ENCODE assay signal across 18 mouse cellular contexts in the genomic region with DNA sequence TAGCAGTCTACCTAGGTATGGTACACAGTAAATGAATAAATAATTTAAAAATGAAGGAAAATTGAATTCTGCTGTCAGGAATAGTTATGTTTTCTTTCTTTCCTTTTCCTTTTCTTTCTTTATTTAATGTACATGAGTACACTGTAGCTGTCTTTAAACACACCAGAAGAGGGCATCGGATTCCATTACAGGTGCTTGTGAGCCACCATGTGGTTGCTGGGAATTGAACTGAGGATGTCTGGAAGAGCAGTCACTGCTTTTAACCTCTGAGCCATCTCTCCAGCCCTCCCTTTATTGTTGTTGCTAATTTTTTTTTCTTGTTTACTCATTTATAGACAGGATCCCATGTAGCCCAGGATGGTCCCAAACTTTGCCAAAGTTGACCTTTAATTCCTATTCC. TPM values are rescaled to one million over a fixed set of nuclear protein-coding genes. Genes with fewer than 3 reads are reported as not detected.
DNase-seq lines count a peak whose midpoint lies in the region; ATAC-seq and TF ChIP-seq lines count a peak whose summit lies in the region.
"Had no signal": no experiment of that assay in that cellular context is flagged by ENCODE, and none has a peak within 500 bp of the region (broad histone marks: within the 10 kb centered on the region; RNA-seq: fewer than 3 reads in every experiment).

No protein-coding gene starts in this region.

- no peak for TF ChIP-seq EP300 in CH12.LX (IDR thresholded peaks at IDR 0.05; ENCODE audit: low read length)

- no peak overlapping the region for H3K9ac ChIP-seq in hindbrain, postnatal 0 days (replicated peaks; ENCODE audit: low read length)
- H3K9ac ChIP-seq in hindbrain, embryonic 14.5 days = no peak overlapping the region
- no peak overlapping the region for H3K9ac ChIP-seq in CH12.LX (ENCODE audit: insufficient read depth, low read depth)
- H3K9ac ChIP-seq: embryonic facial prominence, embryonic 12.5 days; forebrain, embryonic 15.5 days; heart, embryonic 13.5 days had no signal

- TF ChIP-seq RAD21 in CH12.LX (IDR thresholded peaks at IDR 0.05; ENCODE audit: low read depth, low read length) = peak; percentile 16

- in situ Hi-C loops in CH12.LX (cut with MboI; ENCODE audit: low pct_ligation_motif_present, low pct_unique_long_range_greater_than_20kb, low sequenced_read_pairs) (no loop called here), Patski (cut with MboI; ENCODE audit: low pct_unique_long_range_greater_than_20kb) (loop anchor here (25.0 kb wide), 1 partner anchor 682 kb away; no protein-coding TSS in a partner anchor)

- no peak overlapping the region for H3K4me2 ChIP-seq in hindbrain, postnatal 0 days (ENCODE audit: low read depth, low read length)
- H3K4me2 ChIP-seq in hindbrain, embryonic 14.5 days (replicated peaks) = no peak overlapping the region
- no peak overlapping the region for H3K4me2 ChIP-seq in CH12.LX (ENCODE audit: insufficient read depth, low read depth, poor library complexity, severe bottlenecking)
- H3K4me2 ChIP-seq: embryonic facial prominence, embryonic 12.5 days; forebrain, embryonic 15.5 days; heart, embryonic 13.5 days had no signal

- no peaks in the 10 kb centered on the region for H3K36me3 ChIP-seq in hindbrain, postnatal 0 days (ENCODE audit: insufficient read depth, low read length)
- no peaks in the 10 kb centered on the region for H3K36me3 ChIP-seq in hindbrain, embryonic 14.5 days (replicated peaks; ENCODE audit: control insufficient read depth, insufficient read depth)
- H3K36me3 ChIP-seq in CH12.LX (replicated peaks in 1 of 2; ENCODE audit: control insufficient read depth in 1 of 2, insufficient read depth in 1 of 2, low read length in 1 of 2) = peaks cover 0 to 16% of the 10 kb centered on the region in 2 experiments
- H3K36me3 ChIP-seq: embryonic facial prominence, embryonic 12.5 days; forebrain, embryonic 15.5 days; G1E; heart, embryonic 13.5 days had no signal

- CTCF ChIA-PET in Patski (lab: Charles Lee) = interaction anchor here (1.3 to 2.1 kb wide), 4 partner anchors 9 to 50 kb away, joined by 3 to 6 read pairs (median 4); no protein-coding TSS in a partner anchor

- dilution Hi-C loops in CH12.LX (cut with MboI; ENCODE audit: extremely low pct_ligation_motif_present, extremely low pct_unique_long_range_greater_than_20kb, low sequenced_read_pairs) = no loop called here

- TF ChIP-seq POLR2A in CH12.LX (IDR thresholded peaks at IDR 0.05; ENCODE audit: low read depth, low read length) = no peak

- POLR2A ChIA-PET in Patski (lab: Charles Lee) = interaction anchor here (0.6 to 1.0 kb wide), 2 partner anchors 11 to 16 kb away, joined by 3 to 4 read pairs; no protein-coding TSS in a partner anchor

- H3K79me2 ChIP-seq in CH12.LX (replicated peaks; ENCODE audit: control insufficient read depth, extremely low read depth, insufficient read depth, poor library complexity, severe bottlenecking) = peaks cover 45% of the 10 kb centered on the region

- H3K9me3 ChIP-seq in hindbrain, postnatal 0 days (ENCODE audit: low read length) = no peaks in the 10 kb centered on the region
- no peaks in the 10 kb centered on the region for H3K9me3 ChIP-seq in hindbrain, embryonic 14.5 days (ENCODE audit: control insufficient read depth, low read length)
- no peaks in the 10 kb centered on the region for H3K9me3 ChIP-seq in CH12.LX (replicated peaks; ENCODE audit: low read length)
- H3K9me3 ChIP-seq: embryonic facial prominence, embryonic 12.5 days; forebrain, embryonic 15.5 days; G1E; heart, embryonic 13.5 days had no signal

- 91% methylated on average over 1 of the region's 1 CpGs for WGBS in hindbrain, postnatal 0 days
- 94% methylated on average over 1 of the region's 1 CpGs for WGBS in hindbrain, embryonic 14.5 days

- H3K27ac ChIP-seq in hindbrain, postnatal 0 days = no peak overlapping the region
- H3K27ac ChIP-seq in hindbrain, embryonic 14.5 days = no peak overlapping the region
- no peak overlapping the region for H3K27ac ChIP-seq in left cerebral cortex, adult 2 months
- peak overlapping the region; percentile 33; the same call in 1 of the 2 replicates for H3K27ac ChIP-seq in CH12.LX (ENCODE audit: insufficient read depth, low read depth)
- H3K27ac ChIP-seq: embryonic facial prominence, embryonic 12.5 days; forebrain, embryonic 15.5 days; heart, embryonic 13.5 days had no signal

- no peak for DNase-seq in hindbrain, postnatal 0 days (ENCODE audit: low spot score)
- DNase-seq in hindbrain, embryonic 14.5 days (ENCODE audit: low spot score) = no peak
- no peak for DNase-seq in left cerebral cortex, adult 2 months (ENCODE audit: extremely low spot score in 1 of 2, low spot score in 2 of 2)
- DNase-seq in left cerebral cortex, adult 8-10 months (ENCODE audit: low spot score in 2 of 2) = no peak
- DNase-seq in CH12.LX (ENCODE audit: extremely low read depth) (no peak), Patski (ENCODE audit: low read depth, low spot score) (no peak)
- DNase-seq in c-Kit-positive CD71-positive TER-119-positive erythroid progenitor cells, embryonic 14.5 days (ENCODE audit: low spot score) = no peak
- DNase-seq: adrenal gland, postnatal 10 days; cerebellum, adult 11-12 months; cerebellum, adult 9-10 months; cerebellum, postnatal 25 days; gastrocnemius, postnatal 10 days; heart, postnatal 36 days had no signal

- ATAC-seq in hindbrain, postnatal 0 days = no peak
- ATAC-seq in hindbrain, embryonic 14.5 days (ENCODE audit: low FRiP score) = no peak
- no peak for ATAC-seq in Patski
- ATAC-seq: forebrain, embryonic 15.5 days; hindbrain, embryonic 16.5 days had no signal

- peak; percentile 7; the same call in 1 of the 2 replicates for TF ChIP-seq CTCF in hindbrain, postnatal 0 days (IDR thresholded peaks at IDR 0.05; ENCODE audit: low read depth)
- TF ChIP-seq CTCF in left cerebral cortex, adult 2 months (IDR thresholded peaks at IDR 0.05) = peak; percentile 5; the same call in 1 of the 2 replicates
- TF ChIP-seq CTCF in CH12.LX (conservative IDR thresholded peaks at IDR 0.05 in 1 of 2, IDR thresholded peaks at IDR 0.05 in 1 of 2; ENCODE audit: low read depth in 2 of 2, low read length in 2 of 2) = peak in 1 of 2 experiments; percentile 55; a peak in 2 of 4 replicates
- TF ChIP-seq CTCF in Patski (IDR thresholded peaks at IDR 0.05) = peak; percentile 28

- H3K4me1 ChIP-seq in hindbrain, postnatal 0 days (ENCODE audit: insufficient read depth, low read length) = no peaks in the 10 kb centered on the region
- no peaks in the 10 kb centered on the region for H3K4me1 ChIP-seq in hindbrain, embryonic 14.5 days (replicated peaks; ENCODE audit: control insufficient read depth, insufficient read depth, low read length)
- H3K4me1 ChIP-seq in CH12.LX (ENCODE audit: control insufficient read depth in 1 of 2, insufficient read depth in 2 of 2) = peaks cover 27 to 89% of the 10 kb centered on the region in 2 experiments
- H3K4me1 ChIP-seq: forebrain, embryonic 15.5 days had no signal

- intact Hi-C loops in left cerebral cortex, adult 2 months (cut with DNase I) = no loop called here

- H3K4me3 ChIP-seq in hindbrain, postnatal 0 days (ENCODE audit: low read length) = no peak overlapping the region
- H3K4me3 ChIP-seq in hindbrain, embryonic 14.5 days (replicated peaks; ENCODE audit: low read length) = no peak overlapping the region
- H3K4me3 ChIP-seq in left cerebral cortex, adult 2 months = no peak overlapping the region
- H3K4me3 ChIP-seq in CH12.LX (replicated peaks in 1 of 3; ENCODE audit: low read depth in 2 of 3, low read length in 2 of 3, poor library complexity in 1 of 3) = no peak overlapping the region
- H3K4me3 ChIP-seq: embryonic facial prominence, embryonic 12.5 days; forebrain, embryonic 15.5 days; heart, embryonic 13.5 days had no signal

- H3K27me3 ChIP-seq in hindbrain, postnatal 0 days (ENCODE audit: insufficient read depth, low read length) = no peaks in the 10 kb centered on the region
- no peaks in the 10 kb centered on the region for H3K27me3 ChIP-seq in hindbrain, embryonic 14.5 days (ENCODE audit: control insufficient read depth, insufficient read depth, low read length)
- H3K27me3 ChIP-seq in CH12.LX (replicated peaks) (no peaks in the 10 kb centered on the region), Patski (no peaks in the 10 kb centered on the region)
- H3K27me3 ChIP-seq: embryonic facial prominence, embryonic 12.5 days; forebrain, embryonic 15.5 days had no signal

TF ChIP-seq in CH12.LX, 34 proteins besides CTCF, POLR2A, EP300 and RAD21:
- TF ChIP-seq ZNF384 (IDR thresholded peaks at IDR 0.05; ENCODE audit: low read depth, low read length) = 0 out of 2 replicates have a peak, but pooled peaks have one; percentile 24
- TF ChIP-seq MAX (IDR thresholded peaks at IDR 0.05; ENCODE audit: low read length) = no peak
- no peak for TF ChIP-seq PAX5 (IDR thresholded peaks at IDR 0.05; ENCODE audit: low read length)
- TF ChIP-seq MYC (IDR thresholded peaks at IDR 0.05; ENCODE audit: low read depth, low read length) = peak; percentile 65; the same call in 1 of the 2 replicates
- TF ChIP-seq ETS1 (conservative IDR thresholded peaks at IDR 0.05; ENCODE audit: low read depth, low read length) = no peak
- no peak for TF ChIP-seq MAZ (IDR thresholded peaks at IDR 0.05; ENCODE audit: low read depth, low read length)
- TF ChIP-seq NRF1 (IDR thresholded peaks at IDR 0.05; ENCODE audit: low read depth, low read length) = no peak
- peak; percentile 31 for TF ChIP-seq SMC3 (IDR thresholded peaks at IDR 0.05; ENCODE audit: low read depth, low read length)
- TF ChIP-seq E2F4 (IDR thresholded peaks at IDR 0.05; ENCODE audit: insufficient replicate concordance, low read depth, low read length) = no peak
- no peak for TF ChIP-seq UBTF (IDR thresholded peaks at IDR 0.05; ENCODE audit: low read depth, low read length)
- TF ChIP-seq NELFE (IDR thresholded peaks at IDR 0.05; ENCODE audit: low read depth, low read length) = no peak

RNA-seq across cellular contexts. Expression of a gene that starts 38.0 kb away (rescaled TPM):
- total RNA-seq in hindbrain, postnatal 0 days (2014; rRNA removed) = 4.0 and 4.1 TPM in 2 replicates
- polyA plus RNA-seq in hindbrain, postnatal 0 days (2015; fragmentation: Nextera tagmentation; extraction: Ambion mirVana) = 1.3 and 2.6 TPM in 2 replicates
- polyA plus RNA-seq in hindbrain, embryonic 14.5 days (2014; fragmentation: Nextera tagmentation; extraction: Ambion mirVana) = 2.7 and 3.9 TPM in 2 replicates
- 10 to 100 TPM; 12.8 to 16.7 TPM for total RNA-seq in left cerebral cortex, adult 2 months (2021)
- 10 to 100 TPM; 14.5 to 17.8 (median 15.7) TPM for total RNA-seq in left cerebral cortex, adult 8-10 months (2022)
- total RNA-seq in CH12.LX (2012; rRNA removed) (20.7 and 21.8 TPM in 2 replicates), CH12.LX (2014; rRNA removed) (12.0 and 13.2 TPM in 2 replicates)
- polyA plus RNA-seq in CH12.LX (2012; ENCODE audit: insufficient read length, low read depth) (32.7 and 38.9 TPM in 2 replicates), Patski (2021) (76.9 TPM)
